Mouse (Mus musculus): ENCODE results near the gene Adprm. TPM values are rescaled to one million over a fixed set of nuclear protein-coding genes. Genes with fewer than 3 reads are reported as not detected.

The Adprm gene
- polyA plus RNA-seq, 1 experiment from 2014 or later: 31.9 TPM

GRCm38 (mm10) chr11:67044959-67045358, 7.4 kb downstream of the Adprm start:
- WGBS: 84% methylated on average over 6 of the region's 6 CpGs
- H3K27ac ChIP-seq (ENCODE audit: low read depth, low read length): no peak overlapping the region
- ATAC-seq (replicated peaks; ENCODE audit: low FRiP score): no peak
- no peaks in the 10 kb centered on the region; the same call in 1 of the 2 replicates for H3K36me3 ChIP-seq (ENCODE audit: control insufficient read depth, insufficient read depth, low read length)
- DNase-seq (ENCODE audit: low spot score): no peak
- no peak overlapping the region for H3K9ac ChIP-seq (ENCODE audit: low read length)
- H3K4me2 ChIP-seq (ENCODE audit: low read depth, low read length, severe bottlenecking): no peak overlapping the region
- H3K4me1 ChIP-seq (replicated peaks; ENCODE audit: control insufficient read depth, insufficient read depth, low read length): no peaks in the 10 kb centered on the region
- H3K9me3 ChIP-seq (ENCODE audit: control insufficient read depth, low read length): no peaks in the 10 kb centered on the region
- H3K4me3 ChIP-seq (ENCODE audit: low read depth, low read length): no peak overlapping the region
- no peaks in the 10 kb centered on the region for H3K27me3 ChIP-seq (ENCODE audit: control insufficient read depth, insufficient read depth, low read length)

- WGBS: 46% methylated on average over 8 of the region's 8 CpGs
- Histone ChIP-seq H3K36me3 (ENCODE audit: control insufficient read depth, insufficient read depth, low read length) (no peaks in the 10 kb centered on the region; the same call in 1 of the 2 replicates), H3K4me2 (ENCODE audit: low read depth, low read length, severe bottlenecking) (no peak overlapping the region)
These were observed 9.4 kb downstream of the Adprm start for GRCm38 (mm10) chr11:67043007-67043406.

GRCm38 (mm10) chr11:67040483-67040882, 11.9 kb downstream of the Adprm start:
- Histone ChIP-seq H3K36me3 (ENCODE audit: control insufficient read depth, insufficient read depth, low read length) (no peaks in the 10 kb centered on the region; the same call in 1 of the 2 replicates), H3K4me2 (ENCODE audit: low read depth, low read length, severe bottlenecking) (no peak overlapping the region), H3K4me1 (replicated peaks; ENCODE audit: control insufficient read depth, insufficient read depth, low read length) (no peaks in the 10 kb centered on the region), H3K4me3 (ENCODE audit: low read depth, low read length) (no peak overlapping the region), H3K9ac (ENCODE audit: low read length) (no peak overlapping the region), H3K27ac (ENCODE audit: low read depth, low read length) (no peak overlapping the region), H3K27me3 (ENCODE audit: control insufficient read depth, insufficient read depth, low read length) (no peaks in the 10 kb centered on the region), H3K9me3 (ENCODE audit: control insufficient read depth, low read length) (no peaks in the 10 kb centered on the region)
- ATAC-seq (replicated peaks; ENCODE audit: low FRiP score) (no peak), DNase-seq (ENCODE audit: low spot score) (no peak)
- WGBS: 89% methylated on average over 6 of the region's 6 CpGs

More at GRCm38 (mm10) chr11:67043007-67043406, 9.4 kb downstream of the Adprm start:
- H3K27me3 ChIP-seq (ENCODE audit: control insufficient read depth, insufficient read depth, low read length): no peaks in the 10 kb centered on the region
- no peak for DNase-seq (ENCODE audit: low spot score)
- ATAC-seq (replicated peaks; ENCODE audit: low FRiP score): no peak
- no peak overlapping the region for H3K27ac ChIP-seq (ENCODE audit: low read depth, low read length)
- H3K9me3 ChIP-seq (ENCODE audit: control insufficient read depth, low read length): no peaks in the 10 kb centered on the region
- H3K4me3 ChIP-seq (ENCODE audit: low read depth, low read length): no peak overlapping the region
- H3K9ac ChIP-seq (ENCODE audit: low read length): no peak overlapping the region
- no peaks in the 10 kb centered on the region for H3K4me1 ChIP-seq (replicated peaks; ENCODE audit: control insufficient read depth, insufficient read depth, low read length)

- H3K27ac ChIP-seq (ENCODE audit: low read depth, low read length): no peak overlapping the region
- H3K27me3 ChIP-seq (ENCODE audit: control insufficient read depth, insufficient read depth, low read length): no peaks in the 10 kb centered on the region
- H3K9me3 ChIP-seq (ENCODE audit: control insufficient read depth, low read length): no peaks in the 10 kb centered on the region
- no peak overlapping the region for H3K4me3 ChIP-seq (ENCODE audit: low read depth, low read length)
- DNase-seq (ENCODE audit: low spot score) (no peak), ATAC-seq (replicated peaks; ENCODE audit: low FRiP score) (no peak)
- no peak overlapping the region for H3K9ac ChIP-seq (ENCODE audit: low read length)
- 88% methylated on average over 3 of the region's 3 CpGs for WGBS
- no peak overlapping the region for H3K4me2 ChIP-seq (ENCODE audit: low read depth, low read length, severe bottlenecking)
- H3K4me1 ChIP-seq (replicated peaks; ENCODE audit: control insufficient read depth, insufficient read depth, low read length): no peaks in the 10 kb centered on the region
- no peaks in the 10 kb centered on the region; the same call in 1 of the 2 replicates for H3K36me3 ChIP-seq (ENCODE audit: control insufficient read depth, insufficient read depth, low read length)
These were observed 12.6 kb downstream of the Adprm start for GRCm38 (mm10) chr11:67039799-67040198.

- no peaks in the 10 kb centered on the region for H3K27me3 ChIP-seq (ENCODE audit: control insufficient read depth, insufficient read depth, low read length)
- no peak overlapping the region for H3K4me3 ChIP-seq (ENCODE audit: low read depth, low read length)
- WGBS: 94% methylated on average over 9 of the region's 9 CpGs
- H3K4me1 ChIP-seq (replicated peaks; ENCODE audit: control insufficient read depth, insufficient read depth, low read length): no peaks in the 10 kb centered on the region
- H3K27ac ChIP-seq (ENCODE audit: low read depth, low read length): no peak overlapping the region
- ATAC-seq (replicated peaks; ENCODE audit: low FRiP score) (no peak), DNase-seq (ENCODE audit: low spot score) (no peak)
- H3K4me2 ChIP-seq (ENCODE audit: low read depth, low read length, severe bottlenecking): no peak overlapping the region
- H3K36me3 ChIP-seq (ENCODE audit: control insufficient read depth, insufficient read depth, low read length): no peaks in the 10 kb centered on the region; the same call in 1 of the 2 replicates
- H3K9me3 ChIP-seq (ENCODE audit: control insufficient read depth, low read length): no peaks in the 10 kb centered on the region
- no peak overlapping the region for H3K9ac ChIP-seq (ENCODE audit: low read length)
These were observed 15.5 kb downstream of the Adprm start for GRCm38 (mm10) chr11:67036892-67037291.

- 92% methylated on average over 6 of the region's 6 CpGs for WGBS
- H3K4me3 ChIP-seq (ENCODE audit: low read depth, low read length): no peak overlapping the region
- no peak overlapping the region for H3K4me2 ChIP-seq (ENCODE audit: low read depth, low read length, severe bottlenecking)
- no peaks in the 10 kb centered on the region for H3K27me3 ChIP-seq (ENCODE audit: control insufficient read depth, insufficient read depth, low read length)
- H3K36me3 ChIP-seq (ENCODE audit: control insufficient read depth, insufficient read depth, low read length): no peaks in the 10 kb centered on the region; the same call in 1 of the 2 replicates
- no peak overlapping the region for H3K27ac ChIP-seq (ENCODE audit: low read depth, low read length)
- no peaks in the 10 kb centered on the region for H3K4me1 ChIP-seq (replicated peaks; ENCODE audit: control insufficient read depth, insufficient read depth, low read length)
- H3K9ac ChIP-seq (ENCODE audit: low read length): no peak overlapping the region
- H3K9me3 ChIP-seq (ENCODE audit: control insufficient read depth, low read length): no peaks in the 10 kb centered on the region
- DNase-seq (ENCODE audit: low spot score): no peak
- ATAC-seq (replicated peaks; ENCODE audit: low FRiP score): no peak
These were observed 16.2 kb downstream of the Adprm start for GRCm38 (mm10) chr11:67036229-67036628.

- H3K9me3 ChIP-seq (ENCODE audit: control insufficient read depth, low read length): no peaks in the 10 kb centered on the region
- no peaks in the 10 kb centered on the region; the same call in 1 of the 2 replicates for H3K36me3 ChIP-seq (ENCODE audit: control insufficient read depth, insufficient read depth, low read length)
- 86% methylated on average over 4 of the region's 4 CpGs for WGBS
- no peak overlapping the region for H3K4me2 ChIP-seq (ENCODE audit: low read depth, low read length, severe bottlenecking)
- DNase-seq (ENCODE audit: low spot score) (no peak), ATAC-seq (replicated peaks; ENCODE audit: low FRiP score) (no peak)
- H3K27ac ChIP-seq (ENCODE audit: low read depth, low read length): no peak overlapping the region
- H3K4me1 ChIP-seq (replicated peaks; ENCODE audit: control insufficient read depth, insufficient read depth, low read length): no peaks in the 10 kb centered on the region
- H3K9ac ChIP-seq (ENCODE audit: low read length): no peak overlapping the region
- no peak overlapping the region for H3K4me3 ChIP-seq (ENCODE audit: low read depth, low read length)
- no peaks in the 10 kb centered on the region for H3K27me3 ChIP-seq (ENCODE audit: control insufficient read depth, insufficient read depth, low read length)
These were observed 17.5 kb downstream of the Adprm start for GRCm38 (mm10) chr11:67034775-67035485.

- Histone ChIP-seq H3K4me2 (ENCODE audit: low read depth, low read length, severe bottlenecking) (no peak overlapping the region), H3K4me1 (replicated peaks; ENCODE audit: control insufficient read depth, insufficient read depth, low read length) (no peaks in the 10 kb centered on the region), H3K27ac (ENCODE audit: low read depth, low read length) (no peak overlapping the region), H3K36me3 (ENCODE audit: control insufficient read depth, insufficient read depth, low read length) (no peaks in the 10 kb centered on the region), H3K4me3 (ENCODE audit: low read depth, low read length) (no peak overlapping the region), H3K9ac (ENCODE audit: low read length) (no peak overlapping the region), H3K9me3 (ENCODE audit: control insufficient read depth, low read length) (no peaks in the 10 kb centered on the region), H3K27me3 (ENCODE audit: control insufficient read depth, insufficient read depth, low read length) (no peaks in the 10 kb centered on the region)
- WGBS: 79% methylated on average over 2 of the region's 2 CpGs
- no peak for DNase-seq (ENCODE audit: low spot score)
- ATAC-seq (replicated peaks; ENCODE audit: low FRiP score): no peak
These were observed 20.8 kb downstream of the Adprm start for GRCm38 (mm10) chr11:67031603-67031915.

All from forebrain, embryonic 11.5 days (tissue).